Mouse (Mus musculus) olfactory bulb, adult 2 months (tissue): ENCODE results near the gene Zfp384.

Source experiments
- CTCF ChIP-seq: fragments of 200-500 bp; IDR thresholded peaks from 2 replicates; pipeline ENCODE4 v1.5.1; 2012; ENCODE audit warnings: low read depth, mild to moderate bottlenecking, low read length, moderate library complexity; ENCODE audit not compliant: insufficient read depth
- POLR2A ChIP-seq: fragments of 200-500 bp; IDR thresholded peaks from 2 replicates; pipeline ENCODE4 v1.6.1; 2012; ENCODE audit warnings: mild to moderate bottlenecking, low read depth, low read length, moderate library complexity; ENCODE audit not compliant: insufficient read depth

- no peak for TF ChIP-seq POLR2A
- no peak for TF ChIP-seq CTCF
Measured at GRCm38 (mm10) chr6:125003706-125004105, 5.2 kb upstream of the Zfp384 start.
